Mouse (Mus musculus) liver, embryonic 14.5 days (tissue): ENCODE data around the gene Timeless. TPM values are rescaled to one million over a fixed set of nuclear protein-coding genes. Genes with fewer than 3 reads are reported as not detected.

Source experiments
- ATAC-seq: fragments of 200-750 bp; cut with Nextera tagmentation; 2 replicates; pipeline ENCODE4 v1.8.0; 2017; ENCODE audit warnings: moderate number of reproducible peaks, mild to moderate bottlenecking, moderate library complexity; ENCODE audit not compliant: insufficient read depth
- DNase-seq, 3 experiments: peaks; one replicate each; pipeline ENCODE4 v3.0.0-alpha.2; 2012 to 2013; ENCODE audit warnings: low read depth in 3 of 3, low spot score in 3 of 3
- H3K27ac ChIP-seq: fragments of 300-500 bp; sonication (generic); 2 replicates; pipeline ENCODE4 v1.5.1; 2014; ENCODE audit warnings: moderate library complexity, mild to moderate bottlenecking, control low read depth, inconsistent platforms
- H3K27me3 ChIP-seq: fragments of 300-500 bp; sonication (generic); 2 replicates; pipeline ENCODE4 v1.6.1; 2014; ENCODE audit warnings: mild to moderate bottlenecking, low read length, moderate library complexity; ENCODE audit not compliant: control insufficient read depth, insufficient read depth
- H3K36me3 ChIP-seq: fragments of 300-500 bp; sonication (generic); replicated peaks from 2 replicates; pipeline ENCODE4 v1.6.1; 2014; ENCODE audit warnings: low read depth; ENCODE audit not compliant: control insufficient read depth, insufficient read depth
- H3K4me1 ChIP-seq, 2 experiments: fragments of 200-500 bp in 1 of 2; fragments of 300-500 bp in 1 of 2; sonication (generic) in 1 of 2; replicated peaks; 2 replicates each; pipeline ENCODE4 v1.6.1; 2012 to 2014; ENCODE audit warnings: antibody characterized with exemption in 1 of 2, inconsistent platforms in 1 of 2, low read length in 1 of 2; ENCODE audit not compliant: control insufficient read depth in 2 of 2, insufficient read depth in 2 of 2
- H3K4me2 ChIP-seq: fragments of 300-500 bp; sonication (generic); 2 replicates; pipeline ENCODE4 v1.6.1; 2014; ENCODE audit warnings: low read depth, mild to moderate bottlenecking, control low read depth, moderate library complexity
- H3K4me3 ChIP-seq, 2 experiments: fragments of 200-500 bp in 1 of 2; fragments of 300-500 bp in 1 of 2; sonication (generic) in 1 of 2; 2 replicates each; pipeline ENCODE4 v1.5.1; 2012 to 2014; ENCODE audit warnings: low read depth in 2 of 2, low read length in 2 of 2, mild to moderate bottlenecking in 2 of 2, control low read depth in 1 of 2, inconsistent platforms in 1 of 2, moderate library complexity in 1 of 2; ENCODE audit not compliant: insufficient read depth in 1 of 2
- H3K9ac ChIP-seq: fragments of 300-500 bp; sonication (generic); replicated peaks from 2 replicates; pipeline ENCODE4 v1.6.1; 2014; ENCODE audit warnings: mild to moderate bottlenecking, control low read depth, moderate library complexity
- H3K9me3 ChIP-seq: fragments of 300-500 bp; sonication (generic); 2 replicates; pipeline ENCODE4 v1.6.1; 2016; ENCODE audit warnings: low read length, mixed read lengths; ENCODE audit not compliant: control insufficient read depth
- CTCF ChIP-seq: IDR thresholded peaks from 2 replicates; pipeline ENCODE4 v1.5.1; 2016; ENCODE audit warnings: antibody characterized with exemption, low read depth, control low read depth
- EP300 ChIP-seq: IDR thresholded peaks from 2 replicates; pipeline ENCODE4 v1.6.1; 2016; ENCODE audit warnings: antibody characterized with exemption, low read depth
- WGBS: fragments of 180-500 bp; shearing (Covaris S2); extraction: QIAGEN DNeasy Blood & Tissue Kit; methylation state at CpG from one replicate; pipeline ENCODE4 v1.1.7; 2014; ENCODE audit not compliant: insufficient replicate concordance; 5-methylcytosine and 5-hydroxymethylcytosine counted together
- polyA plus RNA-seq, 2 experiments: library from polyadenylated mRNA; depleted of rRNA in 1 of 2; stranded (reverse) in 1 of 2; unstranded in 1 of 2; fragments of >200 nt; fragmentation: Nextera tagmentation in 1 of 2; extraction: Ambion mirVana in 1 of 2; gene quantifications; 2 replicates each; pipeline versions ENCODE4 v1.2.1 to v1.2.3; 2012 to 2014

The Timeless gene
- polyA plus RNA-seq, 2 experiments, result 12.9 to 23.4 TPM

DNA sequence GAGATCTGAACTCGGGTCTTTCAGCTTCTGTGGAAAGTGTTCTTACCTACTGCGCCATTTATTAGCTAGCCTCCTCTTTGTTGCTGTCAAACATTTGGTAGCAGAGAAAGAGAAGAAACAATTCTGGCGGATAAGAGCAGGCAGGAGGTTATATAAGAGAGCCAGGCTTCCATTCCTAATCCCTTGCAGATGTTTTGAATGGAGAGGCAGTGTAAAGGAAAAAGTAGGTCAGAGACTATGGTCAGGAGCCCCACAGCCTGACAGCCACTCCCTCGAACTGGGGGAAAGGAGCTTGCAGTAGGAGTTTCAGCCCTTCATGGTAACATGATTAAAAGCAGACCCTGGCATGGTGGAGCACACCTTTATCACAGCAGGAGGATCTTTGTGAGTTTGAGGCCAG, 4.5 kb downstream of the Timeless start:
- DNase-seq, result no peak
- H3K36me3 ChIP-seq, result peaks cover 14% of the 10 kb centered on the region
- H3K4me1 ChIP-seq, result peaks cover 2 to 18% of the 10 kb centered on the region in 2 experiments; a peak in 3 of 4 replicates
- TF ChIP-seq CTCF, result no peak
- no peak for TF ChIP-seq EP300
- no peak overlapping the region for H3K27ac ChIP-seq
- H3K4me2 ChIP-seq, result no peak overlapping the region
- H3K9ac ChIP-seq, result no peak overlapping the region
- 68% methylated on average over 4 of the region's 4 CpGs for WGBS
- H3K9me3 ChIP-seq, result no peaks in the 10 kb centered on the region
- no peak overlapping the region for H3K4me3 ChIP-seq
- ATAC-seq, result no peak
- no peaks in the 10 kb centered on the region for H3K27me3 ChIP-seq

DNA sequence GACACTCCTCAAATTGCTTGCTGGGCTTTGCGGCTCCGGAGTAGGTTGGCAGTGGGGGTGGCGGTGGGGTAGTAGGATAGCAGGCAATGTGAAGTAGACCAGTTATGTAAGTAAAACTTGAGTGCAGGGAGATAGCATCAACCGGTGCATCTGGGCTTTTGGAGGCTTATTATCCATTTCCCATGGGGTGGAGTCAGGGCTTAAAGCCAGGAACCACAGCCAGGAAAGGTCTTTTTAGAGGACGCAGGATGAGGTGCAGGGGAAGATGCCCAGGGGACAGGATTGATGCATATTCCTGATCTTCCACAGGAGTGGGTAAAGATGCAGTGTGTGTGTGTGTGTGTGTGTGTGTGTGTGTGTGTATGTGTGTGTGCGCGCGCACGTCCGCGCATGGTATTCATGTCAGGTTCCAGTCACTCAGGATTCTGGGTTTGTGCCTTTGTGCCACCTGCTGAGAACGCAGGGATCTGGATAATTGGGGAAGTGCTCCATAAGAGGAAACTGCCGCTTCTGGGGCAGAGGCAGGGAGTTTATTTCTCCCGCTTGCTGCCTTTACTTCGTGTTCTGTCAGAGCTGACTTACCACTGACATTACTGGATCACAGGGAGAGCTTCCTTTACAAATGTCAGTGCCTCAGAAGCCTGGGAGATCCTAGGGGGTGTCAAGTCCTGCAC, 6.1 kb downstream of the Timeless start:
- ATAC-seq, result no peak
- Histone ChIP-seq H3K36me3 (peaks cover 27% of the 10 kb centered on the region), H3K27me3 (no peaks in the 10 kb centered on the region), H3K4me1 (peaks cover 2 to 16% of the 10 kb centered on the region in 2 experiments; a peak in 3 of 4 replicates), H3K9me3 (no peaks in the 10 kb centered on the region), H3K4me2 (no peak overlapping the region), H3K27ac (no peak overlapping the region), H3K9ac (no peak overlapping the region), H3K4me3 (no peak overlapping the region)
- TF ChIP-seq CTCF (no peak), EP300 (no peak)
- DNase-seq, result no peak
- WGBS, result 72% methylated on average over 15 of the region's 15 CpGs

DNA sequence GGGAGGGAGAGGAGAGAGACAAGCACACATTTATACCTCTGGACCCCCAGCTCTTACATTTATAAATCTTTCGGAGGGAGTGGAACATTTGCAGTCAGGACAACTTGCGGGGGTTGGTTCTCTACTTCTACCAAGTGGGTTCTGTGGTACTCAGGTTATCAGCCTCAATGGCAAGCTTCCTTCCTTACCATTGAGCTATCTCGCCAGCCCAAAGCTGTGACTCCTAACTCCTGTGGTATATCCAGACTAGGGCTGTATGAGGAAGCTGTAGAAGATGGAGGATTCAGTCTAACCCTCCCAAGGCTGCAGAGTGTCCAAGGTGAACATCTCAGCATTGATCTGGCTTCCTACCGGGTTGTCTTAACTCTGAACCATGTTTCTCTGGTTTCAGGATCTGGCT, 7.3 kb downstream of the Timeless start:
- ATAC-seq, result no peak
- Histone ChIP-seq H3K9me3 (no peaks in the 10 kb centered on the region), H3K4me2 (no peak overlapping the region), H3K4me1 (peaks cover 0 to 11% of the 10 kb centered on the region in 2 experiments; a peak in 2 of 4 replicates), H3K4me3 (no peak overlapping the region), H3K27ac (no peak overlapping the region), H3K36me3 (peaks cover 32% of the 10 kb centered on the region), H3K9ac (no peak overlapping the region), H3K27me3 (no peaks in the 10 kb centered on the region)
- WGBS, result 69% methylated on average over 4 of the region's 4 CpGs
- DNase-seq, result no peak
- no peak for TF ChIP-seq EP300
- no peak for TF ChIP-seq CTCF

DNA sequence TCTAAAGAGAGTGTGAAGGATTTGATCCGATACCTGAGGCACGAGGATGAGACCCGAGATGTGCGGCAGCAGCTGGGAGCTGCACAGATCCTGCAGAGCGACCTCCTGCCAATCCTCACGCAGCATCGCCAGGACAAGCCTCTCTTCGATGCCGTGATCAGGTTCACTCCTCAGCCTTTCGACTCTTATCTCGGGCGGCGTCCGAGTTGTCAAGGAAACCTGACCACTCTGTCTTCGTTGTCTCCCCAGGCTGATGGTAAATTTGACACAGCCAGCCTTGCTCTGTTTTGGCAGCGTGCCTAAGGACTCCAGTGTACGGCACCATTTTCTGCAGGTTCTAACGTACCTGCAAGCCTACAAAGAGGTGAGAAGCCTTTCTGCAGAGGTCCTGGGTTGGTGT, 8.3 kb downstream of the Timeless start:
- Histone ChIP-seq H3K27ac (no peak overlapping the region), H3K9me3 (no peaks in the 10 kb centered on the region), H3K27me3 (no peaks in the 10 kb centered on the region), H3K4me3 (no peak overlapping the region), H3K9ac (no peak overlapping the region), H3K4me1 (peaks cover 0 to 9% of the 10 kb centered on the region in 2 experiments; a peak in 2 of 4 replicates), H3K4me2 (no peak overlapping the region), H3K36me3 (peaks cover 42% of the 10 kb centered on the region)
- ATAC-seq (no peak), DNase-seq (no peak)
- WGBS, result 46% methylated on average over 18 of the region's 18 CpGs
- TF ChIP-seq EP300, result no peak

DNA sequence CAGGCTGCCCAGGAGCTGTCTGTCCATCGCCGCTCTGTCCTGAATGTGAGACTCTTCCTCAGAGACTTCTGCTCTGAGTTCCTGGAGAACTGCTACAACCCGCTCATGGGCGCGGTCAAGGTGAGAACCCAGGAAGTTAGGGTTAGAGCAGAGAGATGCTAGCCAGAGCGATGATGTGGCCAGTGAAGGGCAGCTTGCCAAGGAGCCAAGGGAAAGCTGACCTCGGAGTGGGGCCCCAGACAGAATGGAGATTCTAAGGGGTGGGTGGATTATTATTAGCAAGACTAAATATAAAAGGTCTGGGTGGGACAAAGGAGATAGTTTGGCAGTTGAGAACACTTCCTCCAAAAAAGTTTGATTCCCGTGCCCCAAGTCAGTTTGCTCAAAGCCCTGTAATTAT, 11.4 kb downstream of the Timeless start:
- no peak overlapping the region for H3K4me2 ChIP-seq
- no peak overlapping the region for H3K4me3 ChIP-seq
- H3K27me3 ChIP-seq, result no peaks in the 10 kb centered on the region
- TF ChIP-seq CTCF (no peak), EP300 (no peak)
- H3K9me3 ChIP-seq, result no peaks in the 10 kb centered on the region
- WGBS, result 92% methylated on average over 8 of the region's 8 CpGs
- no peak overlapping the region for H3K27ac ChIP-seq
- DNase-seq (no peak), ATAC-seq (no peak)
- H3K4me1 ChIP-seq, result peaks cover 0 to 5% of the 10 kb centered on the region in 2 experiments; a peak in 2 of 4 replicates
- H3K9ac ChIP-seq, result no peak overlapping the region
- peaks cover 73% of the 10 kb centered on the region for H3K36me3 ChIP-seq
